Mouse (Mus musculus) heart, embryonic 14.5 days (tissue): Measurements from ENCODE around the gene Dcaf11. TPM values are rescaled to one million over a fixed set of nuclear protein-coding genes. Genes with fewer than 3 reads are reported as not detected.

Source experiments
- ATAC-seq: fragments of 200-750 bp; cut with Nextera tagmentation; 2 replicates; pipeline ENCODE4 v1.8.0; 2017; ENCODE audit warnings: low read depth, moderate TSS enrichment; ENCODE audit not compliant: insufficient number of reproducible peaks, insufficient read depth, low FRiP score
- H3K27ac ChIP-seq, 2 experiments: fragments of 200-500 bp in 1 of 2; fragments of 300-500 bp in 1 of 2; sonication (generic) in 1 of 2; replicated peaks in 1 of 2; 2 replicates each; pipeline ENCODE4 v1.5.1; 2012 to 2014; ENCODE audit warnings: low read depth in 2 of 2, low read length in 2 of 2, control low read depth in 1 of 2, mild to moderate bottlenecking in 1 of 2, mixed read lengths in 1 of 2; ENCODE audit not compliant: control insufficient read depth in 1 of 2, insufficient read depth in 1 of 2
- H3K27me3 ChIP-seq: fragments of 300-500 bp; sonication (generic); 2 replicates; pipeline ENCODE4 v1.6.1; 2014; ENCODE audit warnings: mild to moderate bottlenecking, low read length, control low read depth; ENCODE audit not compliant: control insufficient read depth, insufficient read depth
- H3K36me3 ChIP-seq: fragments of 300-500 bp; sonication (generic); 2 replicates; pipeline ENCODE4 v1.6.1; 2014; ENCODE audit warnings: mild to moderate bottlenecking, control low read depth, low read length, mixed read lengths; ENCODE audit not compliant: control insufficient read depth, insufficient read depth
- H3K4me1 ChIP-seq, 2 experiments: fragments of 200-500 bp in 1 of 2; fragments of 300-500 bp in 1 of 2; sonication (generic) in 1 of 2; 2 replicates each; pipeline ENCODE4 v1.6.1; 2012 to 2014; ENCODE audit warnings: low read length in 2 of 2, control low read depth in 1 of 2, mixed read lengths in 1 of 2; ENCODE audit not compliant: control insufficient read depth in 2 of 2, insufficient read depth in 2 of 2
- H3K4me2 ChIP-seq: fragments of 300-500 bp; sonication (generic); 2 replicates; pipeline ENCODE4 v1.6.1; 2014; ENCODE audit warnings: mild to moderate bottlenecking, low read length
- H3K4me3 ChIP-seq, 2 experiments: fragments of 200-500 bp in 1 of 2; fragments of 300-500 bp in 1 of 2; sonication (generic) in 1 of 2; 2 replicates each; pipeline ENCODE4 v1.5.1; 2012 to 2014; ENCODE audit warnings: low read length in 2 of 2, mild to moderate bottlenecking in 2 of 2, control low read depth in 1 of 2, low read depth in 1 of 2, moderate library complexity in 1 of 2; ENCODE audit not compliant: control insufficient read depth in 1 of 2, insufficient read depth in 1 of 2
- H3K9ac ChIP-seq: fragments of 300-500 bp; sonication (generic); 2 replicates; pipeline ENCODE4 v1.6.1; 2014; ENCODE audit warnings: mild to moderate bottlenecking, low read length
- H3K9me3 ChIP-seq: fragments of 300-500 bp; sonication (generic); 2 replicates; pipeline ENCODE4 v1.6.1; 2016; ENCODE audit warnings: low read length, control low read depth; ENCODE audit not compliant: control insufficient read depth
- WGBS: fragments of 180-500 bp; shearing (Covaris S2); extraction: QIAGEN DNeasy Blood & Tissue Kit; methylation state at CpG from one replicate; pipeline ENCODE4 v1.1.7; 2014; 5-methylcytosine and 5-hydroxymethylcytosine counted together
- polyA plus RNA-seq: library from polyadenylated mRNA; unstranded; fragments of >200 nt; fragmentation: Nextera tagmentation; extraction: Ambion mirVana; gene quantifications from 2 replicates; pipeline ENCODE4 v1.2.1, GENCODE M21; 2014

Dcaf11 gene
- polyA plus RNA-seq, 1 experiment from 2014 or later = 74.1 TPM

DNA sequence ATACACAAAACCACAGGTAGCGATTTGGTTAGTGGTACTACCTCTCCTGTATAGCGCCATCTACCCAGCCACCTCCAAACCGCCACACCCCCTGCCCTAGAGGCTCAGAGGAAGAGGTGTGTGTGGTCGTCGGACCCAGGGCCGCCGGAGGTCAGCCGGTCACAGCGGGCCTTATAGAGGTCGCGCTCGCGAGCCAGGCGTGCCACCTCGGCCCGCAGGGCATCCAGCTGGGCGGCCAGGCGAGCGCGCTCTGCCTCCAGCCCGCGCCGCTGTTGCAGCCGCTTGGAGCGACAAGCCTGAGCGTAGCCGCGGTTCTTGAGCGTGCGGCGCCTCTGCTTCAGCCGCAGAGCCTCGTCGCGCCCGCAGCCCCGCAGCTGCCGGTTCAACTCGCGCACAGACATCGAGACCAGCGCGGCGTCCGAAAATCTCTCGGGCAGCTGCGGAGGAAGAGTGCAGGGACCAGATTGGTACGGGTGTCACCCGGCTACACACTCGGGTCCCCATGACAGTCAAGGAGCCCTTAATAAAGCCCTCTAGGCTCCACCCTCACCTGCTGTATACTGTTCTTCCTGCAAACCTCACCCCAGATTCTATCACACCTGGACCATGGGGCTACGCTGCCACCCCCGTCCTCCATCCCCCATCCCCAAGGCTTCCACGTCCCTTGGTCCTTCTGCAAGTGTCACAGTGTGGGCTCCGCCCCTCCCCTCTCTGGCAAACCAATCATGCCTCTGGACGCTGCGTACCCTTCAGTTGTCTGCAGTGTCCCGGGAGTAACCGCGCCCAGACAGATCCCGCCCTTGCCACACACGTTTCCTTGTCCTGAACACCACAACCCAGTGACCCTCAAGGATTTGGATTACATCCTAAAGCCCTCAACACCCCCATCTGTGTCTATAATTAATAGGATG, 39.1 kb upstream of the Dcaf11 start:
- H3K27ac ChIP-seq = no peak overlapping the region
- no peaks in the 10 kb centered on the region for H3K9me3 ChIP-seq
- H3K4me2 ChIP-seq = peak overlapping the region; percentile 96
- H3K4me3 ChIP-seq = peak overlapping the region; percentile 48 to 52
- WGBS = under 1% methylated on average over 61 of the region's 61 CpGs
- H3K36me3 ChIP-seq = no peaks in the 10 kb centered on the region
- peaks cover 7 to 11% of the 10 kb centered on the region in 2 experiments; a peak in 3 of 4 replicates for H3K4me1 ChIP-seq
- 0 out of 2 replicates have a peak, but pooled peaks have one; percentile 18 for ATAC-seq
- peaks cover 85% of the 10 kb centered on the region for H3K27me3 ChIP-seq
- H3K9ac ChIP-seq = peak overlapping the region; percentile 66

DNA sequence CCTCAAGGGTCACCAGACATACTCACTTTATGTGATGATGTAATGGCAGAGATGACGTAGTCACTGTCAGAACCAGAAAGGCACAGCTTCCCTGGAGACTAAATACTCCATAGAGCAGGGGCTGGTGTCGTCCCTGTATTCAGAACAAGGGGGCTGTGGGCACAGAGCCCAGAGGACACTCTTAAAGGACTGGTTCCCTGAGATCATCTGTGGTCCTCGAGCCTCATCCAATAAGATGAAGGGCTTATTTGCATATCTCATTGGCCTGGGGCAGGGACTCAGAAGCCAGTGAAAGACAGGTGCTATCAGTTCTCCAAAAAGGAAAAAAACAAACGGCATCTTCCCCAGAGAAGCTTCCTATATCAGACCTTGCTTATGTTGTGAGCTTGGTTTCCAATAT, 35.7 kb upstream of the Dcaf11 start:
- no peaks in the 10 kb centered on the region for H3K36me3 ChIP-seq
- H3K4me3 ChIP-seq = no peak overlapping the region
- ATAC-seq = no peak
- WGBS = 26% methylated on average over 4 of the region's 4 CpGs
- no peak overlapping the region for H3K27ac ChIP-seq
- H3K4me1 ChIP-seq = peaks cover 7 to 11% of the 10 kb centered on the region in 2 experiments; a peak in 3 of 4 replicates
- no peak overlapping the region for H3K9ac ChIP-seq
- no peaks in the 10 kb centered on the region for H3K9me3 ChIP-seq
- H3K4me2 ChIP-seq = no peak overlapping the region
- H3K27me3 ChIP-seq = peaks cover 54% of the 10 kb centered on the region

DNA sequence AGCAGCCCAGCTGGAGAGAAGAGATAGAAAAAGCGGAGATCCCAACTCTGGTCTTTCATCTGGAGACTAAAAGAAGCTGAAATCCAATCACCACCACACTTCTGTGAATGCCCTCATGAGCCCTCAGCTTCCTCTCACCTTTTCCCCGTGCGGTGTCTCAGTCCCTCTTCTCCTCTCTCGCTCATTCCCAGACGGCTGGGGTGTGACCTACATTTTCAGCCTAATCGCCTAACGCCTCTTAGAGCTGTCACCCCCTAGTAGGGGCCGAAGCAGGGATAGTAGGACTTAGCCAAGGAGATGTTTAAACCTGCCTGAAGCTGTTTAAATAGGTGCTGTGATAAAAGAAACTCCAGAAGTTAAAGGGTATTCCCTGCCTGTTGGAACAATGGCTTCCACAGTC, 35.0 kb upstream of the Dcaf11 start, which contains the start of gene Nrl:
TSS of gene Nrl (minus strand) at position 197 of the 400 bp plus-strand sequence.
- Histone ChIP-seq H3K4me2 (no peak within 1 kb of the TSS), H3K27me3 (peaks cover 53% of the 10 kb centered on the region), H3K4me3 (no peak within 1 kb of the TSS), H3K9me3 (no peaks in the 10 kb centered on the region), H3K36me3 (no peaks in the 10 kb centered on the region), H3K4me1 (peaks cover 7 to 11% of the 10 kb centered on the region in 2 experiments; a peak in 3 of 4 replicates), H3K9ac (no peak within 1 kb of the TSS), H3K27ac (no peak within 1 kb of the TSS)
- 5% methylated on average over 8 of the region's 8 CpGs for WGBS
- no peak for ATAC-seq

DNA sequence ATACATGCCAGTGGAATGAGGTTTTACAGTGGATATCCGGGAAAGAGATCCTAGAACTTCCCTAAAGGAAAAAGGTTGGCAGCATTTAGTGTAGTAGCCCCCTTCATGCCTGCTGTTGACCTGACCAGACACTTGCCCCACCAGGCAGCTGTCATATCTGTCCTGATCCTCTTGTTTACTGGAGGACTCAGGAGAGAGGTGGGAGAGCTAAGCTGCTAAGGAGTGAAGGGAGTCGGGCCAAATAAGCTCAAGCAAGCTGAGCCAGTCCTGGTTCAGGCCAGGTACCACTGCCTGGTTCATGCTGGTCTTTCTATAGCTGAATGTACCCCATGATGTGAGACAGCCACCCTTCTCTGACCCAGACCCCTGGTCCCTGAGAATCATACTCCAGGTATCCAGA, 33.1 kb upstream of the Dcaf11 start:
- no peak overlapping the region for H3K9ac ChIP-seq
- H3K4me1 ChIP-seq = peaks cover 5 to 11% of the 10 kb centered on the region in 2 experiments; a peak in 3 of 4 replicates
- 60% methylated on average over 2 of the region's 2 CpGs for WGBS
- H3K27ac ChIP-seq = no peak overlapping the region
- no peak overlapping the region for H3K4me3 ChIP-seq
- H3K27me3 ChIP-seq = peaks cover 39% of the 10 kb centered on the region
- no peaks in the 10 kb centered on the region for H3K9me3 ChIP-seq
- ATAC-seq = no peak
- H3K4me2 ChIP-seq = no peak overlapping the region
- no peaks in the 10 kb centered on the region for H3K36me3 ChIP-seq

DNA sequence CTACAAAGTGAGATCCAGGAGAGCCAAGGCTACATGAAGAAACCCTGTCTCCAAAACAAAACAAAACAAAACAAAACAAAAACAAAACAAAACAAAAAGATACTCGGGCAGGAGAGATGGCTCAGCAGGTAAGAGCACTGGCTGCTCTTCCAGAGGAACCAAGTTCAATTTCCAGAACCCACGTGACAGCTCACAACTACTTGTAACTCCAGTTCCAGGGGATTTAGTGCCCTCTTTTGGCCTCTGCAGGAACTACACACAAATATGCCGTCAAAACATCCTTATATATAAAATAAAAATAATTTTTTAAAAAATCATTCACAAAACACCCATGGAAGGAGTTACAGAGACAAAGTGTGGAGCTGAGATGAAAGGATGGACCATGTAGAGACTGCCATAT, 31.9 kb upstream of the Dcaf11 start:
- Histone ChIP-seq H3K27ac (no peak overlapping the region), H3K4me2 (no peak overlapping the region), H3K36me3 (no peaks in the 10 kb centered on the region), H3K9ac (no peak overlapping the region), H3K27me3 (peaks cover 26% of the 10 kb centered on the region), H3K9me3 (no peaks in the 10 kb centered on the region), H3K4me1 (peaks cover 5 to 11% of the 10 kb centered on the region in 2 experiments; a peak in 3 of 4 replicates), H3K4me3 (no peak overlapping the region)
- 20% methylated on average over 3 of the region's 3 CpGs for WGBS
- ATAC-seq = no peak

DNA sequence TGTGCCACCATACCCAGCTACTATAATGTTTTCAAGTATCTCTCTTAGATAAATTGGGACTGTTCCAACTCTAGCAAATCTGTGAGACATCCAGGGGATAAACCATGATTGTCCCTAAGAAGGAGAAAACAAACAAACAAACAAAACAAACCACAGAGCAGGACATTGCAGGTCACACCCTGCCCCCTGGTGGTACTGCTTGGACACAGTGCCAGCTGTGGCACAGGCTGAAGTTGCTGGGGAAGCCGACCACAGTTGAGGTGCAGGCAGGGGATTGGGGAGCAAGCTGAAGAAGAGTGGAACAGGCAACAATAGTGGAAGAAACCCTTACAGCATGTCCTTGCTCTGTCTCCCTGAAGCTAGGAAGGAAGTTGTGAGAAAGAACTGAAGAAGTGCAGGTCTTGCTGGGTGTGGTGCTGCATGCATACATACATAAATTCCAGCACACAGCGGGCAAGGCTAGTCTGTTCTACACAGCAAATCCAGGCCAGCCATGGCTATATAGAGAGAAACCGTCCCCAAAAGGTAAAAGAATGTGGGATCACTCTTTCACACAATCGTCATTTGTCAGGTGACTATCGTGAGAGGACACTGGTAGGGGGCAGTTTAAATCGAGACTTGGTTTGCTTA, 23.6 kb upstream of the Dcaf11 start:
- WGBS = 35% methylated on average over 6 of the region's 6 CpGs
- H3K4me2 ChIP-seq = no peak overlapping the region
- no peak for ATAC-seq
- no peak overlapping the region for H3K4me3 ChIP-seq
- peaks cover 4 to 10% of the 10 kb centered on the region in 2 experiments; a peak in 3 of 4 replicates for H3K4me1 ChIP-seq
- no peaks in the 10 kb centered on the region for H3K27me3 ChIP-seq
- H3K9ac ChIP-seq = no peak overlapping the region
- H3K36me3 ChIP-seq = no peaks in the 10 kb centered on the region
- no peak overlapping the region for H3K27ac ChIP-seq
- H3K9me3 ChIP-seq = no peaks in the 10 kb centered on the region

DNA sequence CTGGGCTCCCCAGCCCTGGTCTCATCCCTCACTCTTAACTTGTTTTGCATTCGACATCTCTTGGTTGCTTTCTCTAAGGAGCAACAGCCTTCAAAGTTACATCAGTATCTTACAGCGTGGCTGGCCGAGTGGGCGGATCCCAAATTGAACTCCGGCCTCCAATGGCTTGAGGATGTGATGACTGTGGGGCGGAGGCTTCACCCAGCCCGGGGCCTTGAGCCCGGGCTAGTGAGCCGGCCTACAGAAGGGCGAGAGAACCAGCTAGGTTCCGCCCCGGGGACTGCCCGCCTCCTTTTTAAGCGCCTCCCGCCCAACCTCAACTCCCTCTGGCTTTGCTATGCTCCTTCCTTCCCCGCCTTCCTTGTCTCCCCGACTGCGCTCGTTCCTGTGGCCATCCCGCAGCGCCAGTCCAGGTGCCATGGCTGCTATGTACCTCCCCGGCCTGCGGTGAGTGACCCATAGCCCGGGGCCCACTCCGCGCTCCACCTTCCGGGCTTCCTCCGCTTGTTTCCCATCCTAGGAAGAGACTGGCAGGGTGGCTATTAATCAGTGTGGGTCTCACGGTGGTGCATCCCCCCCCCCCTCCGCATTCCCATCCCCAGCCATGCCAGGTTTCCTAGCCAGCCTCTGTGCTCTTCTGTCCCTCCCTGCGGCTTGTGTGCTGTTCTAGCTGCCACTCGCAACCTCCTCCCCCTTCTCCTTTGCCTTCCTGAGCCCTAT, 19.6 kb upstream of the Dcaf11 start, which contains the start of gene Pck2:
TSS of gene Pck2 (plus strand) at position 200 of the 720 bp plus-strand sequence.
- H3K9ac ChIP-seq = peak within 1 kb of the TSS; percentile 75
- WGBS = under 1% methylated on average over 30 of the region's 32 CpGs
- peak within 1 kb of the TSS; percentile 68 for H3K4me2 ChIP-seq
- H3K4me3 ChIP-seq = peak within 1 kb of the TSS; percentile 52
- H3K27me3 ChIP-seq = no peaks in the 10 kb centered on the region
- H3K4me1 ChIP-seq = peaks cover 7 to 14% of the 10 kb centered on the region in 2 experiments; a peak in 3 of 4 replicates
- H3K9me3 ChIP-seq = no peaks in the 10 kb centered on the region
- H3K27ac ChIP-seq = peak within 1 kb of the TSS; percentile 76 to 83
- H3K36me3 ChIP-seq = peaks cover 28% of the 10 kb centered on the region
- ATAC-seq = peak; percentile 86
